Mouse (Mus musculus) C2C12 (cell line): ENCODE measurements at regions not wholly inside any gene's neighbourhood (a gene's known extent, or its start where the extent isn't known, plus 50 kb on each side); places are given as distances from the start of the nearest gene placed in this dataset.

Experiments
- CEBPB ChIP-seq: IDR thresholded peaks from one replicate; pipeline ENCODE4 v1.6.1; 2011; ENCODE audit warnings: low read depth, mild to moderate bottlenecking, control low read depth, moderate library complexity
- CTCF ChIP-seq: IDR thresholded peaks from one replicate; pipeline ENCODE4 v1.5.1; 2011; ENCODE audit not compliant: control insufficient read depth, insufficient read depth, insufficient read length
- FOSL1 ChIP-seq: IDR thresholded peaks from one replicate; pipeline ENCODE4 v1.8.0; 2011; ENCODE audit warnings: mild to moderate bottlenecking, low read length; ENCODE audit not compliant: poor library complexity, insufficient read depth, severe bottlenecking
- MAX ChIP-seq: IDR thresholded peaks from one replicate; pipeline ENCODE4 v1.6.1; 2011; ENCODE audit warnings: mild to moderate bottlenecking, control low read depth
- MYOD1 ChIP-seq: IDR thresholded peaks from one replicate; pipeline ENCODE4 v1.6.1; 2011; ENCODE audit warnings: low read depth; ENCODE audit not compliant: control insufficient read depth, insufficient read length
- MYOG ChIP-seq: IDR thresholded peaks from one replicate; pipeline ENCODE4 v1.6.1; 2011; ENCODE audit not compliant: control insufficient read depth, insufficient read length; ENCODE audit errors: extremely low read depth
- USF1 ChIP-seq: IDR thresholded peaks from one replicate; pipeline ENCODE4 v1.6.1; 2011; ENCODE audit warnings: low read depth, mild to moderate bottlenecking, control low read depth, moderate library complexity

DNA sequence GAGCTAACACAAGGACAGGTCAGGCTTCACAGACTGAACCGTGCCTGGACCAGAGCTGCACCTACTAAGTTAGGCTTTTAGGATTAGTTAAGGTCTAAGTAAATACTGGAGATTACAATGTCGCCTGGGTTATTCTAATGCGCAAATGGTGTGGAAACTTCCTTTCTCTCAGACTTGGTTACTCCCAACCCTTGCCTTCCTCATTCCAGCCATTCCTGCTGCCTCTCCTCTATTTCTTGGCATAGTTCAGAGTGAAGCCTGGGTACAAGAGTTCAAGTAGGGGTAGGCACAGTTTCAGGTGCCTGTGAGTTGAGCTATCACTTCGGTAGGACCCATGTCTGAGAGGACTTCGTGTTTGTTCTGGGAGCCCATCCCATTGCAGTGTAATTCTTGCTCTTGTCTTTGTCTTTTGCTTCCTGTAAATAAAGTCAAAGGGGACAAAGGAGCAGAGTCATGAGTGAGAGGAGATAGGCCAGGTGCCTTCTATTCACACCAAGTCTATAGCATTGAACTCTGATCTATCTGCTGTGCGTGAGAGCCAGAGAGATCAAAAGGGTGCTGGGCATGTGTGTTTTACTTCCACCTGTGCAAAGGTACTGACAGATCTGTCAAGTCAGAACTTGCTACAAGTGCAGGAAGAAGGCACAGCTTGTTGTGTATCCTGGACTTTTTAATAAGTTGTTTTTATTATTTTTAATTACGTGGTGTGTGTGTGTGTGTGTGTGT, 378.0 kb downstream of the Hs3st3b1 start:
- TF ChIP-seq CTCF (no peak), MYOG (no peak), MAX (no peak), FOSL1 (no peak), USF1 (no peak), CEBPB (no peak), MYOD1 (no peak)
